Mouse (Mus musculus): ENCODE measurements at regions not wholly inside any gene's neighbourhood (a gene's known extent, or its start where the extent isn't known, plus 50 kb on each side); places are given as distances from the start of the nearest gene placed in this dataset.

DNA sequence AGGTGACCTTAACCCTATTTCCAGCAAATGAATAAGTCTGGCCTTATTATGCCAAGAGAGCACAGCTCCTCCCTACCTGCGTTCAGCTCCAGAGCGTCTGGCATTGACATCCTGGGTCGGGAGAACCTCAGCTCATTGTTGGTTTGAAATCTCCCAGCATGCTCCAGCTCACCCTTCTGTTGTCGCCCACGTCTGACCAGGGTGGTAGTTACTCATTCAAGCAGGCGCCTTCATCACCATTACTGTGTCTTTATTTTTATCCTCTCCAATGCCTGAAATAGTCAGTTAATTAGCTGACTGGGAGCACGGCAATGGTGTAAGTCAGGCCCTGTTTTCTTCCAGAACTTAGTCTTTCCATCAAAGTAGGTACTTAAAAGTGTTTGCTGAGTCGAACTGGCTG lies 90.8 kb upstream of the Cxcr4 start:
- Histone ChIP-seq H3K4me1 (replicated peaks; ENCODE audit: control insufficient read depth in 2 of 2, insufficient read depth in 2 of 2, low read length in 1 of 2) (no peaks in the 10 kb centered on the region), H3K27me3 (ENCODE audit: control insufficient read depth, insufficient read depth, low read length) (no peaks in the 10 kb centered on the region), H3K9me3 (ENCODE audit: control insufficient read depth, low read length) (no peaks in the 10 kb centered on the region), H3K36me3 (replicated peaks; ENCODE audit: control insufficient read depth, insufficient read depth, low read depth) (no peaks in the 10 kb centered on the region), H3K4me2 (ENCODE audit: low read depth) (no peak overlapping the region), H3K4me3 (ENCODE audit: insufficient read depth in 1 of 2, low read depth in 2 of 2, low read length in 2 of 2) (no peak overlapping the region), H3K9ac (replicated peaks) (no peak overlapping the region), H3K27ac (no peak overlapping the region)
- ATAC-seq (ENCODE audit: insufficient read depth) (no peak), DNase-seq (ENCODE audit: low read depth in 3 of 3, low spot score in 3 of 3) (no peak)
- WGBS (ENCODE audit: insufficient replicate concordance), result 66% methylated on average over 8 of the region's 8 CpGs
- no peak for TF ChIP-seq EP300 (IDR thresholded peaks at IDR 0.05; ENCODE audit: low read depth)
- no peak for TF ChIP-seq CTCF (IDR thresholded peaks at IDR 0.05; ENCODE audit: low read depth)

DNA sequence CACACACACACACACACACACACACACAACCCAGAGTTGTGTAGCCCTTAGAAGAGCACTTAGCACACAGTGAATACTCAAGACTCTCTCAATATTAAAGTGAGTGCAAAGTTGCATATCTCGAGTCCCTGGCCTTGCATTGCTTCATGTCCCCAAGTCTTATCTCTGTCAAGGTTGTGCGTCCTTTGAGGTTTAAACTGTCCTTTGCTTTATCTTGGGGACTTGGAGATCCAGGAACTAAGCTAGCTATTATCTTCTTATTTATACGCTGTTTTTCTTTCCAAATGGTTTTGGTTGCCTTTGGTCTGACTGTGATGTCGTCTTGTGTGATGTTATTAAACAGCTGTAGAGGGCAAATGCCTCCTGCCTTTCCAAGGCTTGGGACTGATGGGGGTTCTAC lies 89.2 kb upstream of the Cxcr4 start:
- no peak for DNase-seq (ENCODE audit: low read depth in 3 of 3, low spot score in 3 of 3)

GRCm38 (mm10) chr1:128680538-128680937 lies 88.4 kb upstream of the Cxcr4 start:
- Histone ChIP-seq H3K4me3 (ENCODE audit: insufficient read depth in 1 of 2, low read depth in 2 of 2, low read length in 2 of 2) (no peak overlapping the region), H3K36me3 (replicated peaks; ENCODE audit: control insufficient read depth, insufficient read depth, low read depth) (no peaks in the 10 kb centered on the region), H3K9ac (replicated peaks) (no peak overlapping the region), H3K27ac (no peak overlapping the region), H3K4me1 (replicated peaks; ENCODE audit: control insufficient read depth in 2 of 2, insufficient read depth in 2 of 2, low read length in 1 of 2) (no peaks in the 10 kb centered on the region), H3K9me3 (ENCODE audit: control insufficient read depth, low read length) (no peaks in the 10 kb centered on the region), H3K27me3 (ENCODE audit: control insufficient read depth, insufficient read depth, low read length) (no peaks in the 10 kb centered on the region), H3K4me2 (ENCODE audit: low read depth) (no peak overlapping the region)
- TF ChIP-seq EP300 (IDR thresholded peaks at IDR 0.05; ENCODE audit: low read depth), result no peak
- TF ChIP-seq CTCF (IDR thresholded peaks at IDR 0.05; ENCODE audit: low read depth), result no peak
- 50% methylated on average over 3 of the region's 3 CpGs for WGBS (ENCODE audit: insufficient replicate concordance)
- ATAC-seq (ENCODE audit: insufficient read depth), result no peak
- DNase-seq (ENCODE audit: low read depth in 3 of 3, low spot score in 3 of 3), result no peak

More for the DNA sequence above, 89.2 kb upstream of the Cxcr4 start:
- H3K4me1 ChIP-seq (replicated peaks; ENCODE audit: control insufficient read depth in 2 of 2, insufficient read depth in 2 of 2, low read length in 1 of 2), result no peaks in the 10 kb centered on the region
- H3K4me3 ChIP-seq (ENCODE audit: insufficient read depth in 1 of 2, low read depth in 2 of 2, low read length in 2 of 2), result no peak overlapping the region
- 21% methylated on average over 4 of the region's 4 CpGs for WGBS (ENCODE audit: insufficient replicate concordance)
- no peaks in the 10 kb centered on the region for H3K9me3 ChIP-seq (ENCODE audit: control insufficient read depth, low read length)
- H3K4me2 ChIP-seq (ENCODE audit: low read depth), result no peak overlapping the region
- H3K27me3 ChIP-seq (ENCODE audit: control insufficient read depth, insufficient read depth, low read length), result no peaks in the 10 kb centered on the region
- ATAC-seq (ENCODE audit: insufficient read depth), result no peak
- no peaks in the 10 kb centered on the region for H3K36me3 ChIP-seq (replicated peaks; ENCODE audit: control insufficient read depth, insufficient read depth, low read depth)
- no peak overlapping the region for H3K27ac ChIP-seq
- H3K9ac ChIP-seq (replicated peaks), result no peak overlapping the region
- TF ChIP-seq CTCF (IDR thresholded peaks at IDR 0.05; ENCODE audit: low read depth), result no peak
- TF ChIP-seq EP300 (IDR thresholded peaks at IDR 0.05; ENCODE audit: low read depth), result no peak

DNA sequence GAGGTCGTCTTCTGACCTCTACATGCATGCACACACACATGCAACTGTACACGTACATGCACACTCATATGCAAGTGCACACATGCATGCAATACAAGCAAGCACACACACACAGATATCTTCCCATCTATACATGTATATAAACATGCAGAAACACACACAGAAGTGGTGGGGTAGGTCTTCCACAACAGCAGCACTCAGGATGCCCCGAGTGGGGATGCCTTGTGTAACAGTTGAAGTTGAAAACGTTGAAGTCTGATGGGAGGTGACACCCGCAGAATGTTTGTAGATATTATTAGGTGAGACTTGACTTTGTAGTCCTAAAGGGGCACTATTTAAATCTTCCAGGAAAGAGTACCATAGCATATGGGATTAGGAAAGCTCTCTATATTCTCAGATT lies 87.9 kb upstream of the Cxcr4 start:
- Histone ChIP-seq H3K4me1 (replicated peaks; ENCODE audit: control insufficient read depth in 2 of 2, insufficient read depth in 2 of 2, low read length in 1 of 2) (no peaks in the 10 kb centered on the region), H3K4me2 (ENCODE audit: low read depth) (no peak overlapping the region), H3K36me3 (replicated peaks; ENCODE audit: control insufficient read depth, insufficient read depth, low read depth) (no peaks in the 10 kb centered on the region), H3K9ac (replicated peaks) (no peak overlapping the region), H3K4me3 (ENCODE audit: insufficient read depth in 1 of 2, low read depth in 2 of 2, low read length in 2 of 2) (no peak overlapping the region), H3K9me3 (ENCODE audit: control insufficient read depth, low read length) (no peaks in the 10 kb centered on the region), H3K27me3 (ENCODE audit: control insufficient read depth, insufficient read depth, low read length) (no peaks in the 10 kb centered on the region), H3K27ac (no peak overlapping the region)
- TF ChIP-seq CTCF (IDR thresholded peaks at IDR 0.05; ENCODE audit: low read depth), result no peak
- TF ChIP-seq EP300 (IDR thresholded peaks at IDR 0.05; ENCODE audit: low read depth), result no peak
- WGBS (ENCODE audit: insufficient replicate concordance), result 62% methylated on average over 5 of the region's 5 CpGs
- DNase-seq (ENCODE audit: low read depth in 3 of 3, low spot score in 3 of 3) (no peak), ATAC-seq (ENCODE audit: insufficient read depth) (no peak)

DNA sequence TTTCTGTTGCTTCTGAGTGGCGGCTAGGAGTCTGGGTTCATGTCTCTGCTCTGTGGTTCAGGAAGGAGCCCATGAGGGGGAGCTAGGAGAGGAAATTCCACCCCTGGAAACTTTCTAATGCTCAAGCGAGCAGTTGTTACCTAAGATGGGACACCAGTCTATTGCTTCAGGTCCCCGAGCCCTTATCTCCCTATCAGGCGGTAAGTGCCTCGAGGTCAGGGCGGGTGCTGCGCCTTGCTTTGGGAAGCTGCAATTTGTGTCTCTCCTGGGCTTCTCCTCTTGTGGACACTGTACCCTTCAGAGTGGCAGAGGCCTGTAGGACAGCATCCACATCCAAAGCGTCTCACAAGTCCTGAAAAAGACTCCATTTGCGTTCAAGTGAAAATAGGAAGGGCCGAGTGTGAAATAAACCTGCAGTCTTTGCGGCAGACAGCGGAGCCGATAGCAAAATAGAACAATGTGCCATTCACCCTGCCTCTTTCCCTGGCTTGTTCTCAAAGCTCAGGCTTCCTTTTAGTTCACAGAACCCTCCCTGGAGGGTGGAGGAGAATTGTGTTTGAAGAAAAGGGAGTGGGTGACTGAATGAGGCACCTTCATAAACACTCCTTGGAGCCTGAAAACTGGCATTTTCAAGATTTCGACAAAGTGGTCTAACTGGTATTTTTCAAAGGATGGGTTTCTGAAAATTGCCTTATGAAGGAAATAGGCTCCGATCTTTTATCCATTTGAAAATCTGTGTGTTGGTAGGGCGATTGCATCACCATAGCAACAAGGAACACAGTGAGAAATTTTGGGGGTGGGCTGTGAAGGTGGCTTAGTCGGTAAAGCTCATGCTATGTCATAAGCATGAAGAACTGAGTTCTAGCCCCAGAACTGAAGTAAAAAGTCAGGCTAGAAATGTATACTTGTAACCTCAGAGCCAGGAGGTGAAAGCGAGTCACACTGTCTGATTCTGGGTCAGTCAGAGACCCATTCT lies 87.2 kb upstream of the Cxcr4 start:
- Histone ChIP-seq H3K9ac (replicated peaks) (no peak overlapping the region), H3K9me3 (ENCODE audit: control insufficient read depth, low read length) (no peaks in the 10 kb centered on the region), H3K27me3 (ENCODE audit: control insufficient read depth, insufficient read depth, low read length) (no peaks in the 10 kb centered on the region), H3K4me1 (replicated peaks; ENCODE audit: control insufficient read depth in 2 of 2, insufficient read depth in 2 of 2, low read length in 1 of 2) (no peaks in the 10 kb centered on the region), H3K4me2 (ENCODE audit: low read depth) (no peak overlapping the region), H3K36me3 (replicated peaks; ENCODE audit: control insufficient read depth, insufficient read depth, low read depth) (no peaks in the 10 kb centered on the region), H3K27ac (no peak overlapping the region), H3K4me3 (ENCODE audit: insufficient read depth in 1 of 2, low read depth in 2 of 2, low read length in 2 of 2) (no peak overlapping the region)
- ATAC-seq (ENCODE audit: insufficient read depth) (no peak), DNase-seq (ENCODE audit: low read depth in 3 of 3, low spot score in 3 of 3) (no peak)
- no peak for TF ChIP-seq CTCF (IDR thresholded peaks at IDR 0.05; ENCODE audit: low read depth)
- no peak for TF ChIP-seq EP300 (IDR thresholded peaks at IDR 0.05; ENCODE audit: low read depth)
- WGBS (ENCODE audit: insufficient replicate concordance), result 38% methylated on average over 18 of the region's 18 CpGs

Measured in liver, embryonic 14.5 days (tissue).